Mouse (Mus musculus) heart, postnatal 14 days (tissue): ENCODE data around the gene Adra2a. TPM values are rescaled to one million over a fixed set of nuclear protein-coding genes. Genes with fewer than 3 reads are reported as not detected.
A peak's percentile ranks its signal among the peaks of the same experiment; 100 is the strongest.

Experiments used
- DNase-seq, 2 experiments: peaks; one replicate each; pipeline ENCODE4 v3.0.0; 2021 to 2022
- intact Hi-C: fragments of 180-260 bp; cut with DNase I; formaldehyde crosslinking; loops from one replicate; pipeline ENCODE4 v1.15.1; 2025
- total RNA-seq, 2 experiments: library from RNA; stranded (reverse); gene quantifications; 2 replicates each; pipeline ENCODE4 v1.2.3; 2021

The Adra2a gene
- total RNA-seq, 2 experiments from 2014 or later, result 0.27 to 0.31 TPM

DNA sequence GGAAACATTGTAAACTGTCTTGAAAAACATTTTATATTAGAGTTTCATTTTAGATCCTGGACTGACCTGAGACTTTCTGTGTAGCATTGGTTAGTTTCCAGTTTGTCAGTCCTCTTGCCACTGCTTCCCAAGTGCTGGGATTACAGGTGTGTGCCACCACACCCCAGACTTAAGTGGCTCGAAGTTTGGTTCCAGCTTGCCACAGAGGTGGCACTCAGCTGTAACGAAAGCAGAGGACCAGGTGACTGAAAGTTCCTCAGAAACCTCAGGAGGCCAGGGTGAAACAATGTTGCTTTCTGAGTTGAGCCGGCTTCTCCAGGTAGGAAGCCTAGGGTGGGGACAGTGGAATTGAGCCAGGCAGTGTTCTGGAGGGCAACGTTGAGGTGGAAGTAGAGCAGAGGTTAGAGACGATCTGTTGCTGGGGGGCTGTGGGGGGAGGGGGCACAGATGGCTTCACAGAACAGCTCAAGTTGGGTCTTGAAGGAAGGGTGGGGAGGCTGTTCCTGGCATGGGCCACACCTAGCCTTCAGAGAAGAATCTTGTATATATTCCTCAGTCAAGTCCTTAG, 28.4 kb downstream of the Adra2a start:
- intact Hi-C loops, result no loop called here
- DNase-seq, result no peak

DNA sequence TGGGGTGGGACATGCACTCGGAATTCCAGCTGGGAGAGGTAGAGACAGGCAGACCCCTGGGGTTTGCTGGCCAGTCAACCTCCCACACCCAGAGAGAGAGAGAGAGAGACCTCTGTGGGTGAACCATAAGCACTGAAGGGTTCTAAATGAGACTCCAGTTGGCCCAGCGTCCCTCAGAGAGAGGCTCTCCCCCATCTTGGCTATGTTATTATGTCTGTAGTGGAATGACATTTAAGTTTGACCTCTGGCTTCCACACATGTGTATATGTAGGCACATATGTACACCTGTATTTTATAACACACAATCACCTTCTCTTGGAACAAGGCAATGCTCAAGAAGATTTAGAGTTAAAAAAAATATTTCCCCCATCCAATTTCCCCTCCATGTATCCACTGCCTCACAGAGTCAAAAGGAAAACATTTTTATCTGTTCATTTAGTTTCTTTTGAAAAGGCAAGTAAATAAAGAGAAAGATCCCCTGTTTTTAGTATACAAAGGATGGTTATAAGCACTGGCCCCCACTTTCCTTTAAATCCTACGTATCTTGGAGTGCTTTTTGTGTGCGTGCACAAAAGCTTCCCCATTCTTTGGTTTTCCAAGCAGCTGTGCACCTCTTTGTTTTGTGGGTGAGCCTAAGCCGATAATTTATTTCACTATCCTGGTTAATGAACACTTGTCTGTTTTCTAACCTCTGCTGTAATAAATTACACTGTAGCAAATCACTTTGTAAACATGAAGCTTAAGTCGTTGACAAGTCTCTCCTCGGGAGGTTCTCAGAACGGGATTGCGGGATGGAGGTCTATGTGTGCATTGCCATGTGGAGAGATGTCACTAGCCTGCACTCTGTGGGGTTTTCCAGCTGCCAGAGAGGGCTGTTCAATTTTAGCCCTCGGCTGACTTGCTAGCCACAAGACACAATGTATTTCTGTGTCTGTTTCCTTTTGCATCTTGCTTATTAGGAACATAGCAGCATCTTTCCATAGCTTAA, 32.7 kb downstream of the Adra2a start:
- no peak for DNase-seq
- intact Hi-C loops, result no loop called here

DNA sequence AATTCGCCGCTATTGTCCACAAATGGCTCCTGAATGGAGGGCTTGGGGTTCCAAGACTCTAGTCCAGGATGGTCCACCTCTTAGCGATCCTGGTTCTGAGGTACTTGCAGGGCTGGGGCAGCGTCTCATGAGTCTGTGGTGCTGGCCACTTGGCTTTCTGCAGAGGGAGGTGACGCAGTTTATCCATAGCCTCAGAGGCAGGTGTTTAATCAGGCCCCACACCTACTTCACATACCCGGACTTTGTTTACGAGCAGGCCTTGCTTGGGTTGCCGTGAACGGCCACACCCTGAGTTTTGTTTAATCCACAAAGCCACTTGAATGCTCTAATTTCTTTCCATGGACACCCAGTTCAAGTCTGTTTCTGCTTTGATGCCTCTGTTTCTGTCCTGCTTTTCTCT, 37.4 kb downstream of the Adra2a start:
- no peak for DNase-seq
- intact Hi-C loops, result no loop called here

DNA sequence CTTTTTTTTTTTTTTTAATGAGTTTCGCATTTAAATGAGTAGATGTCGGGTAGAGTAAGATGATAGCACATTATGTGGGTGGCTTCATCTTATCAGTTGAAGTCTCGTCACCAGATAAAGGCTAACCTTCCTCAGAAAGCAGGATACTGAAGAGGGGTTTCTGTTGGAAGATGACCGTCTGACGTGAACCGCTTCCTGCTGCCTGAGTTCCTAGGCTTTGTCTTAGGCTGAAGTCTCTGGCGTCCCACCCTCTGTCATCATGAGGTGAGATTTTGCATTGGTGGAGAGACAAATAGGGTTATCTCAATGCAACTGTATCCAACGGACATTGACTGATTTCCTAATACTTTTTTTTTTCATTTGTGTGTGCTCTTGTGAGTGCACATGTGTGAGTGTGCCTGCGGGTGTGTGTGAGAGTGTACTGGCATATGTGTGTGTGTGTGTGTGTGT, 37.8 kb downstream of the Adra2a start:
- no peak for DNase-seq
- intact Hi-C loops, result no loop called here

DNA sequence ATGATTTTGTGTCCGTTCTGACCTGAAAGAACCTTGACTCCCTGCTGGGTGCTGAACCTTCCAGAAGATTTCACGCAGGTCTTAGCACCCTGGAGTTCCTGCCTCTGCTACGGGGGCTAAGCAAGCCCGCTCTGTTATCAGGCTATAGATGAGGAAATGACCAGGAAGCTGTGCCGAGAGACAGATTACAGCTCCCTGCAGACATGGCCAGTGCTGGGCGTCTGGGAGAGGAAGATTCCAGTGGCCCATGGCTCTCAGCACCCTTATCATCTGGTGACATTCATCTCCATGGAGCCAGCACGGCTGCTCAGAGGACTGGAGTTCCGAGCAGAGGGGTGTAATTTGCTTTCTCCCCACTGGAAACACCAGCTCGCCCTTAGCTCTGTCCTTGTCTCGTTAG, 43.4 kb downstream of the Adra2a start:
- intact Hi-C loops, result no loop called here
- peak in 1 of 2 experiments; percentile 8 for DNase-seq

DNA sequence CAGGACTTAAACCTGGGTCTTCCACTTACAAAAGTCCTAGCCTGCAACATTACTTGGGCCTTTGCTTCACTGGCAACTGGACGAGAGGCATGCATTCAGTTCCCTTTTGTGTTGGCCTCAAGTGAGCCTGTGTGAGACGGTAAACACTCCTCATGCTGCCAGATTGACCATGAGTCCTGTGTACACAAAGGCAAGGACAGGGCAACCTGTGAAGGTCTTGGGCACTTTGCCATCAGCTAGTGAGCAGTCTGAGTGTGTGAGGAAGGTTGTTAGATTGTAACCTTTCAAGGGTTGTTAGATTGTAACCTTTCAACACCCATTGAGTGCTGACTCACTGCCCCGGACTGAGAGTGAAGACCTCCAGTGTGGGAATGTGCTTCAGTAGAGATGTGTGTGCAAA, 49.6 kb downstream of the Adra2a start:
- intact Hi-C loops, result no loop called here
- DNase-seq, result no peak

DNA sequence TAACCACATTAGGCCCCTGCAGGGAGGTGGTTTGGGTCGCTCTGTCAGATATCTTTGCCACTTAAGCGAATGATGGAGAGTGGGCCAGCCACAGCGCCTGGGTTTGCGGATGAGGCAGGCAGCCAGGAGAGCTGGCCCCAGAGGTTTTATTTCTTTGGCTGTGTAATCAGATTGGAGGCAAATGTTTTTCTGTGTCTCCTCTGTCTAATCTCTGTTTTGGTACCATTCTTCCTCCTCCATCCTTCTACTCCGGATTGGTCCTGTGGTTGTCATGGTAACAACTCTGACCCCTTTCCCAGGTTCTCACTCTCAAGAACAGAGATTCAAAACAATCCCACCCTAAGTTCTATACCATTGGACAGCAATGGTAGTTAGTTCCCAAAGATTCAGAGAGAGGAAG, 51.8 kb downstream of the Adra2a start:
- DNase-seq, result no peak
- intact Hi-C loops, result no loop called here

DNA sequence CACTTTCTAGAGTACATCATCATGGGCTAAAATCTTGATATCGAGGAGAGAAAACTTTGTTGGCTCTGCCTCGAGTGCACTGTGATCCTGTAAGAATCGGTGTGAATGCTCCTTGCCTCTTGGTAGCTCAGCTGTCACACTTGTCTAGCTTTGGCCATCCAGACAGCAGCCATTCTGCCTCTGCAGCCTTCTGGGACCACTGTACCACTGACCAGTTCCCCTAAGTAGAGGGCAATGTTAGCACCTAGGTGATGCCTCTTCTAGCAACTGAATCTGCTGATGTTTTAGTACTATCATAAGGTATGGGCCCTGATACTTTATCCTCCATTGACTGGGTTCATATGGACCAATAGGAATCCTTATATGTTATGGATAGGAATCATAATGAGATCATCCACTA, 54.4 kb downstream of the Adra2a start:
- intact Hi-C loops, result no loop called here
- DNase-seq, result no peak

Other genes starting within 250 kb of the Adra2a start
- gene Pdcd4, start 151.9 kb upstream of the Adra2a start, total RNA-seq, result 10 to 100 TPM; 24.8 to 25.6 TPM
- 10 to 100 TPM; 30.2 to 34.4 TPM for gene Shoc2, start 99.8 kb upstream of the Adra2a start, total RNA-seq
- gene Bbip1, start 99.5 kb upstream of the Adra2a start, total RNA-seq, result 10 to 100 TPM; 35.3 to 35.8 TPM